8 mouse cellular contexts compared by ENCODE assay signal in genomic region chr5:107110880-107111520, GRCm38 (mm10).
DNase-seq lines count a peak whose midpoint lies in the region; ATAC-seq lines count a peak whose summit lies in the region.

No protein-coding gene starts in this region.

- peak overlapping the region; percentile 89 for H3K27ac ChIP-seq in embryonic facial prominence, embryonic 12.5 days
- peak overlapping the region; percentile 29; the same call in 1 of the 2 replicates for H3K27ac ChIP-seq in midbrain, embryonic 16.5 days (ENCODE audit: low read length)

- no peak overlapping the region for H3K9ac ChIP-seq in embryonic facial prominence, embryonic 12.5 days
- no peak overlapping the region for H3K9ac ChIP-seq in midbrain, embryonic 16.5 days (ENCODE audit: low read depth, low read length)

- H3K4me1 ChIP-seq in embryonic facial prominence, embryonic 12.5 days, result peaks cover 39% of the 10 kb centered on the region
- H3K4me1 ChIP-seq in midbrain, embryonic 16.5 days (ENCODE audit: control insufficient read depth, insufficient read depth, low read length), result peaks cover 8% of the 10 kb centered on the region

- DNase-seq in gastrocnemius, postnatal 14 days, result peak; percentile 33
- no peak for DNase-seq in gastrocnemius, postnatal 25 days
- peak; percentile 87 for DNase-seq in NIH3T3 (ENCODE audit: low read depth)
- DNase-seq in left cerebral cortex, postnatal 14 days (ENCODE audit: low spot score in 2 of 2), result peak; percentile 45 to 69
- DNase-seq in thymus, adult 18-20 months, result no peak
- DNase-seq in ovary, postnatal 14 days (ENCODE audit: low spot score), result no peak

- no peak overlapping the region for H3K4me3 ChIP-seq in embryonic facial prominence, embryonic 12.5 days
- no peak overlapping the region for H3K4me3 ChIP-seq in midbrain, embryonic 16.5 days (ENCODE audit: low read depth, low read length)

- no peaks in the 10 kb centered on the region for H3K27me3 ChIP-seq in embryonic facial prominence, embryonic 12.5 days
- no peaks in the 10 kb centered on the region for H3K27me3 ChIP-seq in midbrain, embryonic 16.5 days (ENCODE audit: control insufficient read depth, insufficient read depth, low read depth, low read length)

- H3K4me2 ChIP-seq in embryonic facial prominence, embryonic 12.5 days (replicated peaks), result peak overlapping the region; percentile 27; the same call in 1 of the 2 replicates
- H3K4me2 ChIP-seq in midbrain, embryonic 16.5 days (ENCODE audit: low read length), result no peak overlapping the region

- H3K36me3 ChIP-seq in embryonic facial prominence, embryonic 12.5 days, result peaks cover 14% of the 10 kb centered on the region
- no peaks in the 10 kb centered on the region for H3K36me3 ChIP-seq in midbrain, embryonic 16.5 days (ENCODE audit: control insufficient read depth, insufficient read depth, low read length)

- intact Hi-C loops in gastrocnemius, postnatal 14 days (cut with DNase I; ENCODE audit: low total_unique reads), result no loop called here
- intact Hi-C loops in left cerebral cortex, postnatal 14 days (cut with DNase I), result no loop called here

- 8% methylated on average over 7 of the region's 7 CpGs for WGBS in embryonic facial prominence, embryonic 12.5 days
- 25% methylated on average over 7 of the region's 7 CpGs for WGBS in midbrain, embryonic 16.5 days

- peak; percentile 74 for ATAC-seq in embryonic facial prominence, embryonic 12.5 days (ENCODE audit: insufficient number of reproducible peaks, insufficient read depth, low FRiP score, low TSS enrichment)
- peak; percentile 19; the same call in 1 of the 2 replicates for ATAC-seq in midbrain, embryonic 16.5 days

- no peaks in the 10 kb centered on the region for H3K9me3 ChIP-seq in embryonic facial prominence, embryonic 12.5 days
- no peaks in the 10 kb centered on the region for H3K9me3 ChIP-seq in midbrain, embryonic 16.5 days (replicated peaks; ENCODE audit: control insufficient read depth, low read length, poor library complexity, severe bottlenecking)

Comparison
In these comparisons a context has a peak if more than half of its experiments do, and no peak if none do; other contexts are left out.
1. DNase-seq: peak in gastrocnemius, postnatal 14 days (single experiment), NIH3T3 (single experiment) and left cerebral cortex, postnatal 14 days (2 of 2); none in gastrocnemius, postnatal 25 days (single experiment), thymus, adult 18-20 months (0 of 2) and ovary, postnatal 14 days (single experiment).